Mouse (Mus musculus) brown adipose tissue, adult 24 weeks (tissue): Measurements from ENCODE around the gene Map2k4. TPM values are rescaled to one million over a fixed set of nuclear protein-coding genes. Genes with fewer than 3 reads are reported as not detected.
A peak's percentile ranks its signal among the peaks of the same experiment; 100 is the strongest.

Experiments
- H3K27ac ChIP-seq: fragments of 200-500 bp; replicated peaks from 2 replicates; pipeline ENCODE4 v1.5.1; 2012; ENCODE audit warnings: low read depth, mild to moderate bottlenecking, low read length
- H3K4me1 ChIP-seq: fragments of 200-500 bp; 2 replicates; pipeline ENCODE4 v1.6.1; 2012; ENCODE audit warnings: low read length, mixed read lengths; ENCODE audit not compliant: control insufficient read depth, insufficient read depth, insufficient read length
- H3K4me3 ChIP-seq: fragments of 200-500 bp; 2 replicates; pipeline ENCODE4 v1.5.1; 2012; ENCODE audit warnings: low read depth, mild to moderate bottlenecking, low read length, moderate library complexity; ENCODE audit not compliant: insufficient read depth
- polyA plus RNA-seq: library from polyadenylated mRNA; stranded (reverse); fragments of >200 nt; gene quantifications from 2 replicates; pipeline ENCODE4 v1.2.4, GENCODE M21; 2012; ENCODE audit not compliant: missing spikeins, insufficient read depth, insufficient read length

The Map2k4 gene
- polyA plus RNA-seq, 1 experiment: 21.7 TPM

DNA sequence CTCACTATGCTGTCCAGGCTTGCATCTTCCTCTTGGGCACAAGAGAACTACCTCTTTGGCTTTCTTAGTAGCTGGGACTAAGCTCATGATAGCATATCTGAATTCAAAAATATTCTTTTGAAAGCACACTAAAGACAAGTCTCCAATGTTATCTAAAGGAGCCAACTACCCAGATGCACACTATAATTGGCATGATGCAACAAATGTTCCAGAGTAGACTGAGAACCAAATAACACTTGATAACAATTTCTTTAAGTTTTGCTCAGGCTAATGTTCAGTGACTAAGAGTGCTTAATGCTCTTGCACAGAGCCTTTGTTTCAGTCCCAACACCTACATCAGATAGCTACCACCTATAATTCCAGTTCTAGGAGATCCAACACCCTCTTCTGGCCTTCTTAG lies 40.7 kb downstream of the Map2k4 start:
- no peak overlapping the region for H3K27ac ChIP-seq
- H3K4me3 ChIP-seq: no peak overlapping the region
- H3K4me1 ChIP-seq: 0 out of 2 replicates have a peak, but pooled peaks cover 4% of the 10 kb centered on the region

GRCm38 (mm10) chr11:65745707-65746333 lies 42.3 kb downstream of the Map2k4 start:
- no peak overlapping the region for H3K4me3 ChIP-seq
- H3K4me1 ChIP-seq: 0 out of 2 replicates have a peak, but pooled peaks cover 5% of the 10 kb centered on the region
- no peak overlapping the region for H3K27ac ChIP-seq

GRCm38 (mm10) chr11:65743866-65744265 lies 44.2 kb downstream of the Map2k4 start:
- Histone ChIP-seq H3K27ac (no peak overlapping the region), H3K4me3 (no peak overlapping the region), H3K4me1 (peaks cover 8% of the 10 kb centered on the region; the same call in 1 of the 2 replicates)

- Histone ChIP-seq H3K27ac (no peak overlapping the region), H3K4me1 (peaks cover 8% of the 10 kb centered on the region; the same call in 1 of the 2 replicates), H3K4me3 (no peak overlapping the region)
Observed at GRCm38 (mm10) chr11:65740811-65741210, 47.3 kb downstream of the Map2k4 start.

- Histone ChIP-seq H3K4me1 (peaks cover 8% of the 10 kb centered on the region; the same call in 1 of the 2 replicates), H3K27ac (no peak overlapping the region), H3K4me3 (no peak overlapping the region)
Observed at GRCm38 (mm10) chr11:65740390-65740789, 47.7 kb downstream of the Map2k4 start.

GRCm38 (mm10) chr11:65739880-65740279 lies 48.2 kb downstream of the Map2k4 start:
- Histone ChIP-seq H3K4me1 (peaks cover 8% of the 10 kb centered on the region; the same call in 1 of the 2 replicates), H3K4me3 (no peak overlapping the region), H3K27ac (no peak overlapping the region)

DNA sequence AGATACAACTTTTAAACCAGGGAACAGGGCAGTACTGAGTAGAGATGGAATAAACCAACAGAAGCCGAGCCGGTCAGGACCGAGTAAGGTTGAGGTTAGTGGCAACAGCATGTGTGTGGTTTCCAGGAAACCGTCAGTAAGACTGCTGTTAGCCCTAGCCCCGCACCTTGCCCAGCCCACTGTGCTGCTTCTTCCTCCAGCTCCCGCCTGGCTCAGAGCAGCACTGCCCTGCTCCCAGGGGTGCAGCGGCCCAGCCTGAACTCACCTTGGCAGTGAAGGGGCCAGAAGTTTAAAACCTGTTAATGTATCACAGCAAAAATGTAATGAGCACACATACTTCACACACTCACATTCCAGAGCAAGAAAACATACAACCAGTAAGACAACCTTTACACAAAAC lies 53.4 kb downstream of the Map2k4 start:
- Histone ChIP-seq H3K27ac (no peak overlapping the region), H3K4me1 (no peaks in the 10 kb centered on the region; the same call in none of the 2 replicates), H3K4me3 (no peak overlapping the region)

- no peak overlapping the region for H3K4me3 ChIP-seq
- H3K27ac ChIP-seq: no peak overlapping the region
- no peaks in the 10 kb centered on the region; the same call in none of the 2 replicates for H3K4me1 ChIP-seq
Observed at GRCm38 (mm10) chr11:65729623-65730217, 58.4 kb downstream of the Map2k4 start.

GRCm38 (mm10) chr11:65728906-65729305 lies 59.2 kb downstream of the Map2k4 start:
- Histone ChIP-seq H3K4me1 (peaks cover 3% of the 10 kb centered on the region; the same call in 1 of the 2 replicates), H3K27ac (no peak overlapping the region), H3K4me3 (no peak overlapping the region)

- H3K27ac ChIP-seq: no peak overlapping the region
- H3K4me1 ChIP-seq: 0 out of 2 replicates have a peak, but pooled peaks cover 3% of the 10 kb centered on the region
Observed at GRCm38 (mm10) chr11:65723715-65724114, 64.4 kb downstream of the Map2k4 start.

DNA sequence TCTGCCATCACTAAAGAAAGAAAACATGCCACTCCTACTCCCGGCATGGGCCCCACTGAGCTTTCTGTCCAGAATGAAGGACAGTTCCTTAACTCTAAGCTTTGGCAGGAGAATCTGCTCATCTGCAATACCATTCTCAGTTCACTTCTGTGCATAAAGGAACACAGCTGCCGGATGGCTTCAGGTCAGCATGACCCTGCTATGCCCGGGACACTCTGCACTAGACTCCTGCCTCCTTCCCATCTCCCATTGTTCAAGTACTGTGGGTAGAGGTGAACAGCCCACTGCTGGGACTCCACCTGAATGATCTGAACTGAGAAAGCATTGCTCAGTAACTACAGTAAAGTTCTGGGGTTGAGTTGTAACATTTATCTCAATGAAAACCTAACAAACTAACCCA lies 66.5 kb downstream of the Map2k4 start:
- H3K27ac ChIP-seq: peak overlapping the region; percentile 41; the same call in 1 of the 2 replicates
- no peak overlapping the region for H3K4me3 ChIP-seq
- H3K4me1 ChIP-seq: 0 out of 2 replicates have a peak, but pooled peaks cover 3% of the 10 kb centered on the region

More at GRCm38 (mm10) chr11:65723715-65724114, 64.4 kb downstream of the Map2k4 start:
- H3K4me3 ChIP-seq: no peak overlapping the region

DNA sequence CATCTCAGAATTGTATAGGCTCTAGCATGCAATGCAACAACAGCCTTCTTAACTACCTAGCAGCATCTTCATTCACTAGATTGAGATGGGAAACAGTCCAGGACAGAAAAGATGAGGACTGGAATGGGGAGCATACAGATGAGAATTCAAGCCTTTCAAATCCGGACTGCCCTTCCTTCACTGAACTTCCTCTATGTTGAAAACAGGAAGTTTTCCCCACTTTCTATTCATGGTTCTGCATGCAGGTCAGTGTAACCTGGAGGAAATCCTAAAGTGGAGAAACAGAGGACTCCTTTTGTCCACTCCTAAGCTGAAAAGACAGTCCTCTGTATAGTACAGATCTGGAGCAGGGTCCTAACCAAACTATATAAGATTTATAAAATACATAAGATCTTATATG lies 68.1 kb downstream of the Map2k4 start:
- Histone ChIP-seq H3K4me1 (0 out of 2 replicates have a peak, but pooled peaks cover 3% of the 10 kb centered on the region), H3K27ac (no peak overlapping the region)

GRCm38 (mm10) chr11:65713830-65714229 lies 74.3 kb downstream of the Map2k4 start:
- Histone ChIP-seq H3K27ac (no peak overlapping the region), H3K4me3 (no peak overlapping the region), H3K4me1 (no peaks in the 10 kb centered on the region; the same call in 1 of the 2 replicates)

More for the DNA sequence above, 68.1 kb downstream of the Map2k4 start:
- H3K4me3 ChIP-seq: no peak overlapping the region

- H3K4me3 ChIP-seq: no peak overlapping the region
- no peaks in the 10 kb centered on the region; the same call in 1 of the 2 replicates for H3K4me1 ChIP-seq
- no peak overlapping the region for H3K27ac ChIP-seq
Observed at GRCm38 (mm10) chr11:65712754-65713306, 75.3 kb downstream of the Map2k4 start.

DNA sequence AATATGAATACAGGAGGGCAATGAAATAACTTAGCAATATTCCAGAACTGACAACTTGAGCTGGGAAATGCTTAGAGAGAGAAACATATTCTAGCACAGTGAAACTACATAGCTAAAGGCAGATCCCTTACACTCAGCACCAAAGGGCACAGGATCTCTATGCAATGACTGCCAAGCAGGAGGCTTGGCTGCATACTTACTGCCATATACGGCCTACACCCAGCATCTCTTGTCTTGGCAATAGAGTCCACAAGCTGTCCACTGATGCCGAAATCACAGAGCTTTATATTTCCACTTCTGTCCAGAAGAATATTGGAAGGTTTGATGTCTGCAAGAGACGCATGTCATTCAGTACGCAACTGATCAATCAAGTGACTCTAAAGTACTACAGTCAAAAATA lies 81.3 kb downstream of the Map2k4 start:
- H3K27ac ChIP-seq: no peak overlapping the region

More for the DNA sequence above, 81.3 kb downstream of the Map2k4 start:
- Histone ChIP-seq H3K4me1 (no peaks in the 10 kb centered on the region), H3K4me3 (no peak overlapping the region)
